Mouse (Mus musculus): ENCODE data around the gene Ptpa.

- TF ChIP-seq CTCF (IDR thresholded peaks at IDR 0.05; ENCODE audit: borderline replicate concordance, extremely low read depth, insufficient read depth, insufficient read length) (no peak), POLR2A (IDR thresholded peaks at IDR 0.05; ENCODE audit: borderline replicate concordance, extremely low read depth, insufficient read depth, insufficient read length, poor library complexity, severe bottlenecking) (no peak)
These were observed 13.0 kb upstream of the Ptpa start for GRCm38 (mm10) chr2:30402843-30403242.
